Mouse (Mus musculus) cerebellum, adult 2 months (tissue): ENCODE measurements around the gene Nfya.

Source experiments
- CTCF ChIP-seq: fragments of 200-500 bp; IDR thresholded peaks from 2 replicates; pipeline ENCODE4 v1.5.1; 2011; ENCODE audit warnings: low read depth, mild to moderate bottlenecking, control low read depth, low read length, moderate library complexity, borderline replicate concordance; ENCODE audit not compliant: insufficient read depth
- POLR2A ChIP-seq: fragments of 200-500 bp; IDR thresholded peaks from 2 replicates; pipeline ENCODE4 v1.6.1; 2011; ENCODE audit warnings: low read length, control low read depth, borderline replicate concordance; ENCODE audit not compliant: insufficient read depth

- TF ChIP-seq POLR2A (no peak), CTCF (no peak)
Observed at GRCm38 (mm10) chr17:48427852-48428530, 18.3 kb upstream of the Nfya start.
